Mouse (Mus musculus): Measurements from ENCODE around the gene Slc18b1. TPM values are rescaled to one million over a fixed set of nuclear protein-coding genes. Genes with fewer than 3 reads are reported as not detected.
A peak's percentile ranks its signal among the peaks of the same experiment; 100 is the strongest.
"Not testable (repeated sequence)": the region's sequence is repeated elsewhere in the genome, so short reads cannot be mapped to it uniquely, and the experiment has no call there.

Gene Slc18b1
- polyA plus RNA-seq, 1 experiment, result 7.3 TPM

- TF ChIP-seq CEBPB (IDR thresholded peaks at IDR 0.05; ENCODE audit: low read depth) (no peak), MYOG (IDR thresholded peaks at IDR 0.05; ENCODE audit: control insufficient read depth, extremely low read depth, insufficient read length) (no peak), MAX (IDR thresholded peaks at IDR 0.05) (no peak), FOSL1 (IDR thresholded peaks at IDR 0.05; ENCODE audit: insufficient read depth, low read length, poor library complexity, severe bottlenecking) (no peak), CTCF (IDR thresholded peaks at IDR 0.05; ENCODE audit: control insufficient read depth, insufficient read depth, insufficient read length) (no peak), MYOD1 (IDR thresholded peaks at IDR 0.05; ENCODE audit: control insufficient read depth, insufficient read length, low read depth) (no peak), USF1 (IDR thresholded peaks at IDR 0.05; ENCODE audit: low read depth) (no peak)
- H3K27me3 ChIP-seq (ENCODE audit: control insufficient read depth, insufficient read depth, insufficient read length), result no peaks in the 10 kb centered on the region
- peaks cover 30% of the 10 kb centered on the region for H3K79me2 ChIP-seq (ENCODE audit: control insufficient read depth, insufficient read depth)
- H3K79me3 ChIP-seq (ENCODE audit: low read depth), result peaks cover 28% of the 10 kb centered on the region
- H3ac ChIP-seq (ENCODE audit: control insufficient read depth, insufficient read length, low read depth), result no peak overlapping the region
- no peak overlapping the region for H3K4me3 ChIP-seq (ENCODE audit: insufficient read depth, poor library complexity, severe bottlenecking)
- H3K36me3 ChIP-seq (ENCODE audit: control insufficient read depth, insufficient read depth), result peaks cover 40% of the 10 kb centered on the region
Observed at GRCm38 (mm10) chr10:23781760-23782735, 14.7 kb upstream of the Slc18b1 start.

- no peak overlapping the region for H3ac ChIP-seq (ENCODE audit: control insufficient read depth, insufficient read length, low read depth)
- no peak overlapping the region for H3K4me3 ChIP-seq (ENCODE audit: insufficient read depth, poor library complexity, severe bottlenecking)
- H3K27me3 ChIP-seq (ENCODE audit: control insufficient read depth, insufficient read depth, insufficient read length), result no peaks in the 10 kb centered on the region
- H3K79me3 ChIP-seq (ENCODE audit: low read depth), result peaks cover 30% of the 10 kb centered on the region
- H3K36me3 ChIP-seq (ENCODE audit: control insufficient read depth, insufficient read depth), result peaks cover 40% of the 10 kb centered on the region
- TF ChIP-seq MAX (IDR thresholded peaks at IDR 0.05) (no peak), FOSL1 (IDR thresholded peaks at IDR 0.05; ENCODE audit: insufficient read depth, low read length, poor library complexity, severe bottlenecking) (peak; percentile 2)
- peaks cover 38% of the 10 kb centered on the region for H3K79me2 ChIP-seq (ENCODE audit: control insufficient read depth, insufficient read depth)
Observed at GRCm38 (mm10) chr10:23782855-23783492, 13.8 kb upstream of the Slc18b1 start.

GRCm38 (mm10) chr10:23783493-23783884, 13.3 kb upstream of the Slc18b1 start:
- peaks cover 43% of the 10 kb centered on the region for H3K79me2 ChIP-seq (ENCODE audit: control insufficient read depth, insufficient read depth)
- H3K79me3 ChIP-seq (ENCODE audit: low read depth), result peaks cover 30% of the 10 kb centered on the region
- H3K36me3 ChIP-seq (ENCODE audit: control insufficient read depth, insufficient read depth), result peaks cover 40% of the 10 kb centered on the region
- H3K4me3 ChIP-seq (ENCODE audit: insufficient read depth, poor library complexity, severe bottlenecking), result no peak overlapping the region
- TF ChIP-seq CEBPB (IDR thresholded peaks at IDR 0.05; ENCODE audit: low read depth), result no peak
- H3K27me3 ChIP-seq (ENCODE audit: control insufficient read depth, insufficient read depth, insufficient read length), result no peaks in the 10 kb centered on the region
- H3ac ChIP-seq (ENCODE audit: control insufficient read depth, insufficient read length, low read depth), result no peak overlapping the region

GRCm38 (mm10) chr10:23784121-23784520, 12.7 kb upstream of the Slc18b1 start:
- Histone ChIP-seq H3K79me3 (ENCODE audit: low read depth) (peaks cover 30% of the 10 kb centered on the region), H3ac (ENCODE audit: control insufficient read depth, insufficient read length, low read depth) (peak overlapping the region; percentile 65), H3K4me3 (ENCODE audit: insufficient read depth, poor library complexity, severe bottlenecking) (peak overlapping the region; percentile 89), H3K27me3 (ENCODE audit: control insufficient read depth, insufficient read depth, insufficient read length) (no peaks in the 10 kb centered on the region), H3K36me3 (ENCODE audit: control insufficient read depth, insufficient read depth) (peaks cover 40% of the 10 kb centered on the region), H3K79me2 (ENCODE audit: control insufficient read depth, insufficient read depth) (peaks cover 47% of the 10 kb centered on the region)
- no peak for TF ChIP-seq MYOG (IDR thresholded peaks at IDR 0.05; ENCODE audit: control insufficient read depth, extremely low read depth, insufficient read length)

GRCm38 (mm10) chr10:23785599-23785998, 11.2 kb upstream of the Slc18b1 start:
- Histone ChIP-seq H3K36me3 (ENCODE audit: control insufficient read depth, insufficient read depth) (peaks cover 40% of the 10 kb centered on the region), H3K79me2 (ENCODE audit: control insufficient read depth, insufficient read depth) (peaks cover 47% of the 10 kb centered on the region), H3ac (ENCODE audit: control insufficient read depth, insufficient read length, low read depth) (peak overlapping the region; percentile 89), H3K79me3 (ENCODE audit: low read depth) (peaks cover 30% of the 10 kb centered on the region), H3K4me3 (ENCODE audit: insufficient read depth, poor library complexity, severe bottlenecking) (peak overlapping the region; percentile 89)
- H3K27me3 ChIP-seq (ENCODE audit: control insufficient read depth, insufficient read depth, insufficient read length), result not testable (repeated sequence)

GRCm38 (mm10) chr10:23786040-23786439, 10.7 kb upstream of the Slc18b1 start:
- peaks cover 40% of the 10 kb centered on the region for H3K36me3 ChIP-seq (ENCODE audit: control insufficient read depth, insufficient read depth)
- H3K4me3 ChIP-seq (ENCODE audit: insufficient read depth, poor library complexity, severe bottlenecking), result peak overlapping the region; percentile 89
- H3K79me2 ChIP-seq (ENCODE audit: control insufficient read depth, insufficient read depth), result peaks cover 47% of the 10 kb centered on the region
- TF ChIP-seq MAX (IDR thresholded peaks at IDR 0.05) (no peak), CEBPB (IDR thresholded peaks at IDR 0.05; ENCODE audit: low read depth) (no peak), MYOG (IDR thresholded peaks at IDR 0.05; ENCODE audit: control insufficient read depth, extremely low read depth, insufficient read length) (no peak)
- H3K27me3 ChIP-seq (ENCODE audit: control insufficient read depth, insufficient read depth, insufficient read length), result no peaks in the 10 kb centered on the region
- peak overlapping the region; percentile 89 for H3ac ChIP-seq (ENCODE audit: control insufficient read depth, insufficient read length, low read depth)
- peaks cover 30% of the 10 kb centered on the region for H3K79me3 ChIP-seq (ENCODE audit: low read depth)

- H3K36me3 ChIP-seq (ENCODE audit: control insufficient read depth, insufficient read depth), result peaks cover 40% of the 10 kb centered on the region
- peak overlapping the region; percentile 89 for H3K4me3 ChIP-seq (ENCODE audit: insufficient read depth, poor library complexity, severe bottlenecking)
- H3K79me3 ChIP-seq (ENCODE audit: low read depth), result peaks cover 30% of the 10 kb centered on the region
- not testable (repeated sequence) for H3K27me3 ChIP-seq (ENCODE audit: control insufficient read depth, insufficient read depth, insufficient read length)
- H3ac ChIP-seq (ENCODE audit: control insufficient read depth, insufficient read length, low read depth), result peak overlapping the region; percentile 89
- H3K79me2 ChIP-seq (ENCODE audit: control insufficient read depth, insufficient read depth), result peaks cover 47% of the 10 kb centered on the region
Observed at GRCm38 (mm10) chr10:23786631-23787038, 10.2 kb upstream of the Slc18b1 start.

Data from C2C12 (cell line).